Mouse (Mus musculus) cerebellum, adult 9-10 months (tissue): ENCODE measurements around the gene Slc25a16.
"Not testable (repeated sequence)": the region's sequence is repeated elsewhere in the genome, so short reads cannot be mapped to it uniquely, and the experiment has no call there.

ENCODE experiments used
- DNase-seq: peaks from one replicate; pipeline ENCODE4 v3.0.0; 2022

The Slc25a16 gene

DNA sequence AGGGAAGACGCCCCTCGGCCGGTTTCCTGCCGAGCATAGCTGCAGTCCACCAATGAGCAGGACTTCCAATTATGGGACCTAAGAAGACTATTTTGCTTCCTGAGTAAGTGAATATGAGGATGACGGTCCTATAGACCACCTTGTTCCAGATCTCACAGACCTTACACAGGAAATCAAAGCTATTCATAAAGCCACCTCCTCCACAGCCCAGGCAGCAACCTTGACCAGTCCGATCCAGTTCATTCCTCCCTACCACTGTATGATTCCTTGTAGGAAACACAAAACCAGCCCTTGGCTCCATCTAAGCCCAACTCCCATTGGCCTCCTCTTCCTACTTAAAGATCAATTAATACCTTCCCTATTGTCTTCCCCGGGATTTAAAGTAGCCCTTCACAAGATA, 14.1 kb upstream of the Slc25a16 start:
- no peak for DNase-seq

DNA sequence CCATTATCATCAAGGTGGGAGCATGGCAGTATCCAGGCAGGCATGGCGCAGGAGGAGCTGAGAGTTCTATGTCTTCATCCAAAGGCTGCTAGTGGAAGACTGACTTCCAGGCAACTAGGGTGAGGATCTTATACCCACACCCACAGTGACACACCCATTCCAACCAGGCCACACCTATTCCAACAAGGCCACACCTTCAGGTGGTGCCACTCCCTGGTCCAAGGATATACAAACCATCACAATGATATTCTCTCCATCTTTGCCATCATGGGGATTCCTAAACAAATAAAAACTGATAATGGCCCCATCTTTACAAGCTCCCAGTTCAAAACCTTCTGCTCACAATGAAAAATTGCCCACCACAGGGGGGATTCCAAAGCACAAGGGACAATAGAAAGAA, 11.5 kb upstream of the Slc25a16 start, which contains the start of gene Tet1:
TSS of gene Tet1 (minus strand) at position 101 of the 400 bp plus-strand sequence.
- not testable (repeated sequence) for DNase-seq

DNA sequence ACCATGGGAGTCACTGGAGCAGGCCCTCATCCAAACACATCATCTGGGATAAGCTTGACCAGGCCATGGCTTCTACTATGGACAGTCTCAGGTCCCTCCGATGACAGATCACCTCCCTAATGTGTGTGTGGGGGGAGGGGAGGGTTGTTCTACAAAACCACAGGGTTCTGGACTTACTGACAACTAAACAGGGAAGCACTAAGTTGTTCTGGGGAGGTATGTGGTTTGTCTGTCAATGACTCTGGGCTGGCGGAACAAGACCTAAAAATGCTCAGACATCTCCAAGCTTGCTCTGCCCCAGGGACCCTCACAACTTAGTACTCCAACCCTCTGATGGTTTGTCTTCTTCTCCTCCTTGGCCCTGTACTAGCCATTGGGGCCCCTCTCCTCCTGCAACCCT, 9.3 kb upstream of the Slc25a16 start:
- DNase-seq = no peak

DNA sequence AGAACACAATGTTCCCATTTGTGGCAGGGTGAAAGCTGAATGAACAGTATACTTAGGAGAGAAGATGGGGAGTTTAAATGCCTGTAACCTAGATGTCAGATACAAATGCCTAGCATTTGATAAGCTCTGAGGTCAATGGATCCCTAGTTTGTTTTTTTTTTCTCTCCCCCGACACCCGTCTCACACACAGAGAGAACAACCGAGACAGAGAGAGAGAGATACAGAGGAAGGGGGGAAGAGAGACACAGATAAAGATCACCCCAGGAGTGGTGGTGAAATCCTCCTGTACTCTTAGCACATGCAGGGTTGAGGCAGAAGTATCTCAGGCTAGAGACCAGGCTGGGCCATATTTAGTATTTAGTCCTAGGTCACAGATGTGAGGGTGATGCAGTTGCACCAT, 1.4 kb upstream of the Slc25a16 start:
- no peak for DNase-seq

- DNase-seq = no peak
Observed at GRCm38 (mm10) chr10:62920766-62921156, 328 bp downstream of the Slc25a16 start.

- no peak for DNase-seq
Observed at GRCm38 (mm10) chr10:62924096-62924635, 3.7 kb downstream of the Slc25a16 start.

- DNase-seq = no peak
Observed at GRCm38 (mm10) chr10:62932381-62932780, 11.9 kb downstream of the Slc25a16 start.

DNA sequence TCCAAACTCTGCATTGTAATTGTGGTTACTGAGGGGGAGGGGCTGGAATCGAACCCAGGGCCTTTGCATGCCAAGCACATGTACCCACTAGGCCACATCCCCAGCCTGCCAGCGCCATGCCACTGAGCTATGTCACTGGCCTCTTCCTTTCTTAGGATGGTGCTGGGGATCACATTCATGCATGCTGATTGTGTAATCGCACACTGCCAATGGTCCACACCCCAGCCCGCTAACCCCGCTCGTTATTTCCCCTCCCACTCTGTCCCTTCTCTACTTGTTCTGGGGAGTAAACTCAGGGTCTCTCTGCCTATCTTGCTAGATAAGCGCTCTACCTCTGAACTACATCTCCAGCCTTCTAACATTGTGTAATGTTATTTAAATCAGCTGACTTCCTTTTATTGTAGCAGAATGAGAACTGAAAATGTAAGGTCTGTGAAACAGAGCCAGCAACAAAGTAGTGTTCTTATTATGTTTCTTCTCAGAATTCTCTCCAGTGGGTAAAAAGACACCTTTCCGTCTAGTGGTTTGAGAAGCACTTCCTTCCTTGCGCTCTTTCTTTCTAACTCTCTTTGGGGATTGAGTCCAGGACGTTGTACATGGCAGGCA, 24.6 kb downstream of the Slc25a16 start:
- no peak for DNase-seq

GRCm38 (mm10) chr10:62946738-62947471, 26.5 kb downstream of the Slc25a16 start, which contains the start of gene Dna2:
TSS of gene Dna2 (plus strand) at chr10:62947026.
- DNase-seq = peak; percentile 73

GRCm38 (mm10) chr10:62948551-62948950, 28.1 kb downstream of the Slc25a16 start:
- DNase-seq = no peak

DNA sequence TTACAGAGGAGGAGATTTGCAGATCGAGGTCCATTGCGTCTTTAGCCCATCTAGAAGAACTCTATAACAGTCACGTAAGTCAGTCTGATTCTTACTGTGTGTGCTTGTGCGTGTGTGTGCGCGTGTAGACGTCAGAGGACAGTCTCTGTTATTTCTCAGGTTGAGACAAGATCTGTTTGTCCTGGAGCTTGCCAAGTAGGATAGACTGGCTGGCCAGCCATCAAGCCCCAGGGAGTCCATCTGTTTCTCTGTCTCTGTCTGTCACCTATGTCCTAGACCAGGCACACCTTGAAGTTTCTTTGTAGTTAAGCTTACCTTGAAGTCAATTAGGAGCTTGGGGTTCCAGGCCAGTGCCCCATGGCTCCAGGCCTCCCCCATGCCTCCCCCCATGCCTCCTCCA, 43.5 kb downstream of the Slc25a16 start:
- DNase-seq = peak; percentile 78

DNA sequence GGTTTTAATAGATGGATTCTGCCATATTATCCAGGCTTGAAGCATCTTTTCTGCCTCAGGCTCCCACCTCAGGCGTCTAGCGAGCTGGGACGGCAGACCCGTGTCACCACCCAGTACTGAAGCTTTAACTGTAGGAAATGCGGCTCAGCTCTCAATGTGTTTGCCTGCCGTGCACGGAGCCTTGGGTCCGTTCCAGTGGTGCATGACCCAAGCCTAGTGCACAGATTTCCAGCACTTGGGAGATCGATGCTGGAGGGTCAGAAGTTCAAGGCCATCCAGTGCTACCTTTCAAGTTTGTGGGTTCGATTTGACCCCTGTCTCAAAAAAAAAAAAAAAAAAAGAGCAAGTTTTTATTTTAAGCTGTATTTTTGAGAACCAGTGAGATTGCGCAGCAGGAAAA, 45.4 kb downstream of the Slc25a16 start:
- no peak for DNase-seq

DNA sequence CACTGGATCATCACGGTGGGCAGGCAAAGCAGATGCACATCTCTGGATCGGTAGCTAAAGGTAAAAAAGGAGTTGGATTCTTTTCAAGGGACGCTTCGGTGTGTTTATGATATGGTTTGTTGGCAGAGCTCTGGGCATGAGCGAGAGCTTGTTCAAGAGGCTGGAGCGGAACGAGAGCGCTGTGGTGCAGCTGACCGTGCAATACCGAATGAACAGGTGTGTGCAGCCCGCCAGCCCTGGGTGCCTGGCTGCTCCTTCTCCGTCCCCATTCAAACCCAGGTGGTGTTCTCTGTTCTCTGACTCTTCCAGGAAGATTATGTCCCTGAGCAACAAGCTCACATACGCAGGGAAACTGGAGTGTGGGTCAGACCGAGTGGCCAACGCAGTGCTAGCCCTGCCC, 45.9 kb downstream of the Slc25a16 start:
- no peak for DNase-seq

- peak; percentile 54 for DNase-seq
Observed at GRCm38 (mm10) chr10:62971821-62972220, 51.4 kb downstream of the Slc25a16 start.

- DNase-seq = no peak
Observed at GRCm38 (mm10) chr10:62979667-62980038, 59.2 kb downstream of the Slc25a16 start.

- peak; percentile 97 for DNase-seq
Observed at GRCm38 (mm10) chr10:62980039-62980954, 59.9 kb downstream of the Slc25a16 start, which contains the start of gene Rufy2. TSS of gene Rufy2 (plus strand) at chr10:62980223.

DNA sequence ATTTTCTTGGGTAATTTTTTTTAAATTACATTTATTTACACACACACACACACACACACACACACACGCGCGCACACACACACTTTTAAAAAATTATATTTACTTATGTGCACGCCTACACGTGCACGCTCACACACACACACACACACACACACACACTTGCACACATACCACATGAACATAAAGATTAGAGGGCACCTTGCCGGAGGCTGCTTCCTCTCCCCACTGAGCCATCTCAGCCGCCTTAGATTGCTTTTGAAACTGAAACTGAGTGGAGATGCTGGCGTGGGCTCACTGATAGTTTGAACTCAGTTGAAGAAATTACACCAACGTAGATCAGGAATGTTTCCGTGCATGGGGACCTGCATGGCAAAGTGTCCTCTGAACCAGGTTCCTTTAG, 63.6 kb downstream of the Slc25a16 start:
- DNase-seq = no peak

- DNase-seq = no peak
Observed at GRCm38 (mm10) chr10:62984495-62984894, 64.1 kb downstream of the Slc25a16 start.

- DNase-seq = no peak
Observed at GRCm38 (mm10) chr10:62987341-62987740, 66.9 kb downstream of the Slc25a16 start.

DNA sequence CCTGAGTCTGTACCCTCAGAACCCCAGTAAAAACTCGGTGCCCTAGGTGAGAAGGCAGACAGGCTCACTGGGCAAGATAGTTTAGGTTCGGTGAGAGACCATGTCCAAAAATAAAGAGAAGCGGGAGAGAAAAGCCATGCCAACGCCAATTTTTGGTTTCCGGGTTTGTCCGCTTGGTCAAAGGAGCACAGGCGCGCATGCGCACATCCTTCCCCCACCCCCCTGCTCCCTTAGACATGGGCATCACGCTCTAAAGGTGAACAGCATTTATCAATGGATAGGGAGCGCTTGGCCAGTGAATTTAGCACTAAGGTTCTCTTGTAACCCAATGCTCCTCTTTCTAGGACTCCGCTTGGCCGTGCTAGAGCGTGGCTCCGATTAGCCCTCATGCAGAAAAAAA, 70.2 kb downstream of the Slc25a16 start:
- DNase-seq = no peak

DNA sequence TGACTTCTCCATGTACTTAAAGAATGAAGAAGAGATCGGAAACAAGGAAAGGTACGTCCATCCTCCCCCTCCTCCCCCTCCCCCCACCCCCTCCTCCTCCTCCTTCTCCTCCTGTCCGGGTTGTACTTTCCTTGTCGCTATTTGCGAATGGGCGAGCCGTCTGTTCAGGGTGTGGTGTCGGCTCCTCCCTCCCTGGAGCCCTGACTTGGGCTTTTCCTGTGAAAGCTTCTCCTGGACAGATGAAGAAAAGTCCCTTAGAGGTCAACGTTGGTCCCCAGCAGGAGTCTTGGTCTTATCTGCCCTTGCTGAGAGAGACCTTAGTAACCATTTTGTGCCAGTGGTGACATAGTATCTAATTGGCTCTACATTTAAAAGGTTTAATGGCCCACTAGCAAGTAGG, 73.6 kb downstream of the Slc25a16 start:
- DNase-seq = no peak
